Mouse (Mus musculus): ENCODE data around the gene Rapsn. TPM values are rescaled to one million over a fixed set of nuclear protein-coding genes. Genes with fewer than 3 reads are reported as not detected.

Rapsn gene
- total RNA-seq, 2 experiments from 2014 or later, result 0.41 to 0.53 TPM

Other genes starting within 250 kb of the Rapsn start
- gene Mtch2, start 188.5 kb upstream of the Rapsn start, total RNA-seq (2021), result 100 to 1,000 TPM; 114 to 123 TPM
- 100 to 1,000 TPM; 274 to 275 TPM for gene C1qtnf4, start 149.8 kb upstream of the Rapsn start, total RNA-seq (2021)
- gene Kbtbd4, start 130.9 kb upstream of the Rapsn start, total RNA-seq (2021), result 10 to 100 TPM; 40.1 to 43.1 TPM
- 100 to 1,000 TPM; 234 to 246 TPM for gene Ndufs3, start 130.8 kb upstream of the Rapsn start, total RNA-seq (2021)
- 100 to 1,000 TPM; 151 to 155 TPM for gene Celf1, start 95.2 kb upstream of the Rapsn start, total RNA-seq (2021)
- gene Psmc3, start 18.4 kb downstream of the Rapsn start, total RNA-seq (2021), result 100 to 1,000 TPM; 184 to 218 TPM
- gene Slc39a13, start 34.8 kb downstream of the Rapsn start, total RNA-seq (2021), result 10 to 100 TPM; 25.1 to 29.4 TPM
- gene Spi1, start 46.8 kb downstream of the Rapsn start, total RNA-seq (2021), result 1 to 10 TPM; 3.0 to 5.3 TPM
- 1 to 10 TPM in 1 of 2 experiments, under 1 TPM in 1; 0.96 to 1.4 TPM for gene Mybpc3, start 82.5 kb downstream of the Rapsn start, total RNA-seq (2021)
- gene Madd, start 148.2 kb downstream of the Rapsn start, total RNA-seq (2021), result 100 to 1,000 TPM; 232 to 233 TPM
- gene Nr1h3, start 167.2 kb downstream of the Rapsn start, total RNA-seq (2021), result 1 to 10 TPM; 2.7 to 5.7 TPM
- gene Acp2, start 167.3 kb downstream of the Rapsn start, total RNA-seq (2021), result 10 to 100 TPM; 49.7 to 51.4 TPM
- gene Ddb2, start 201.4 kb downstream of the Rapsn start, total RNA-seq (2021), result 10 to 100 TPM; 10.6 to 11.9 TPM
- 10 to 100 TPM; 33.6 to 40.5 TPM for gene Pacsin3, start 220.3 kb downstream of the Rapsn start, total RNA-seq (2021)
- 10 to 100 TPM; 71.8 to 74.1 TPM for gene Arfgap2, start 229.4 kb downstream of the Rapsn start, total RNA-seq (2021)